Mouse (Mus musculus) T-helper 1 cell (primary cell): ENCODE results near the gene Scgb1b11.
"Not testable (repeated sequence)": the region's sequence is repeated elsewhere in the genome, so short reads cannot be mapped to it uniquely, and the experiment has no call there.

ENCODE experiments used
- in situ Hi-C: fragments of 300-600 bp; cut with MboI, MseI; formaldehyde crosslinking; loops from one replicate; pipeline ENCODE4 v1.15.1; 2025; ENCODE audit warnings: high pct_unique_total_duplicates

The Scgb1b11 gene

GRCm38 (mm10) chr7:32222540-32222939, at the start of gene Scgb1b11:
Scgb1b11 (plus strand) TSS chr7:32222840.
- in situ Hi-C loops = not testable (repeated sequence)

GRCm38 (mm10) chr7:32211045-32211444, 11.6 kb upstream of the Scgb1b11 start, which contains the start of gene Scgb2b11:
Scgb2b11 (minus strand) TSS chr7:32211145.
- in situ Hi-C loops = loop anchor here (5.0 kb wide), 1 partner anchor 966 kb away; no protein-coding TSS in a partner anchor
